18 mouse cellular contexts compared by ENCODE assay signal in genomic region chr9:76331081-76331480, GRCm38 (mm10). TPM values are rescaled to one million over a fixed set of nuclear protein-coding genes. Genes with fewer than 3 reads are reported as not detected.
DNase-seq lines count a peak whose midpoint lies in the region; ATAC-seq and TF ChIP-seq lines count a peak whose summit lies in the region.
"Had no signal": no experiment of that assay in that cellular context is flagged by ENCODE, and none has a peak within 500 bp of the region (broad histone marks: within the 10 kb centered on the region; RNA-seq: fewer than 3 reads in every experiment).

No protein-coding gene starts in this region.

- peaks cover 3% of the 10 kb centered on the region; the same call in 1 of the 2 replicates for H3K4me1 ChIP-seq in cerebellum, adult 2 months (ENCODE audit: control insufficient read depth, insufficient read depth, low read length)
- H3K4me1 ChIP-seq: heart, embryonic 15.5 days; intestine, embryonic 15.5 days; lung, embryonic 15.5 days; midbrain, embryonic 13.5 days had no signal

- peak; percentile 8 to 65 for DNase-seq in frontal cortex, postnatal 36 days (ENCODE audit: low spot score in 2 of 2)
- no peak for DNase-seq in frontal cortex, postnatal 14 days (ENCODE audit: low spot score in 2 of 2)
- peak; percentile 13 to 62 for DNase-seq in cerebellum, adult 2 months
- peak; percentile 20 to 39 for DNase-seq in cerebellum, postnatal 14 days
- peak; percentile 10 to 83 for DNase-seq in left cerebral cortex, postnatal 25 days (ENCODE audit: low spot score in 2 of 2)
- DNase-seq in kidney, postnatal 25 days, result no peak
- DNase-seq in heart, adult 18-20 months, result no peak
- DNase-seq: heart, adult 11 months; spleen, adult 18-20 months; thymus, postnatal 25 days had no signal

- no peak for TF ChIP-seq CTCF in cerebellum, adult 2 months (IDR thresholded peaks at IDR 0.05; ENCODE audit: borderline replicate concordance, insufficient read depth, low read depth, low read length)

- H3K4me3 ChIP-seq in cerebellum, adult 2 months (replicated peaks; ENCODE audit: insufficient read depth, low read depth, low read length), result no peak overlapping the region
- H3K4me3 ChIP-seq: heart, embryonic 15.5 days; intestine, embryonic 15.5 days; lung, embryonic 15.5 days; midbrain, embryonic 13.5 days had no signal

- 13% methylated on average over 1 of the region's 1 CpGs for WGBS in cerebellum, adult 2 months

- TF ChIP-seq POLR2A in cerebellum, adult 2 months (IDR thresholded peaks at IDR 0.05; ENCODE audit: borderline replicate concordance, insufficient read depth, low read length), result no peak

- H3K27me3 ChIP-seq in cerebellum, adult 2 months (ENCODE audit: control insufficient read depth, insufficient read depth, low read length), result no peaks in the 10 kb centered on the region
- H3K27me3 ChIP-seq: heart, embryonic 15.5 days; intestine, embryonic 15.5 days; lung, embryonic 15.5 days; midbrain, embryonic 13.5 days had no signal

- intact Hi-C loops in left cerebral cortex, postnatal 25 days (cut with DNase I), result no loop called here

- no peak for ATAC-seq in inflammation-experienced regulatory T-cells, adult 6 months
- ATAC-seq: intestine, embryonic 15.5 days; midbrain, embryonic 13.5 days had no signal

- H3K27ac ChIP-seq in cerebellum, adult 2 months (ENCODE audit: insufficient read depth, low read length), result no peak overlapping the region
- H3K27ac ChIP-seq: heart, embryonic 15.5 days; intestine, embryonic 15.5 days; lung, embryonic 15.5 days; midbrain, embryonic 13.5 days had no signal

RNA-seq across cellular contexts. Expression of gene Hcrtr2, which starts 7.4 kb away (rescaled TPM):
- polyA plus RNA-seq in cerebellum, adult 2 months (2012; rRNA removed), result 1.6 and 2.5 TPM in 2 replicates
- total RNA-seq in left cerebral cortex, postnatal 25 days (2021), result 1 to 10 TPM; 3.0 to 3.5 TPM
- polyA plus RNA-seq in inflammation-experienced regulatory T-cells, adult 6 months (2017; shearing (Covaris generic)), result not detected
- total RNA-seq in heart, adult 18-20 months (2021), result not detected
- polyA plus RNA-seq: G1E; liver, adult 2 months; stomach, embryonic 16.5 days had no signal

Comparison
In these comparisons a context has a peak if more than half of its experiments do, and no peak if none do; other contexts are left out.
1. DNase-seq: peak in frontal cortex, postnatal 36 days (2 of 2), cerebellum, adult 2 months (2 of 2), cerebellum, postnatal 14 days (2 of 2) and left cerebral cortex, postnatal 25 days (2 of 2); none in frontal cortex, postnatal 14 days (0 of 2), kidney, postnatal 25 days (0 of 2) and heart, adult 18-20 months (0 of 2).
2. RNA of gene Hcrtr2, which starts 7.4 kb away (total RNA-seq): 3.0 to 3.5 TPM in left cerebral cortex, postnatal 25 days; not detected in heart, adult 18-20 months; every median in the first group is over 4 times any median in the second.